Mouse (Mus musculus) stomach, postnatal 0 days (tissue): ENCODE measurements around the gene Tspan14. TPM values are rescaled to one million over a fixed set of nuclear protein-coding genes. Genes with fewer than 3 reads are reported as not detected.

Experiments
- ATAC-seq: fragments of 200-750 bp; cut with Nextera tagmentation; 2 replicates; pipeline ENCODE4 v1.8.0; 2017; ENCODE audit not compliant: low FRiP score, low TSS enrichment
- DNase-seq: peaks from one replicate; pipeline ENCODE4 v3.0.0-alpha.2; 2016; ENCODE audit warnings: low spot score
- H3K27ac ChIP-seq: fragments of 300-500 bp; sonication (generic); replicated peaks from 2 replicates; pipeline ENCODE4 v1.5.1; 2014; ENCODE audit warnings: mild to moderate bottlenecking, control low read depth
- H3K27me3 ChIP-seq: fragments of 300-500 bp; sonication (generic); 2 replicates; pipeline ENCODE4 v1.6.1; 2014; ENCODE audit warnings: low read length; ENCODE audit not compliant: control insufficient read depth, insufficient read depth
- H3K36me3 ChIP-seq: fragments of 300-500 bp; sonication (generic); 2 replicates; pipeline ENCODE4 v1.6.1; 2014; ENCODE audit warnings: low read length, mixed read lengths; ENCODE audit not compliant: control insufficient read depth, insufficient read depth
- H3K4me1 ChIP-seq: fragments of 300-500 bp; sonication (generic); replicated peaks from 2 replicates; pipeline ENCODE4 v1.6.1; 2014; ENCODE audit warnings: antibody characterized with exemption; ENCODE audit not compliant: control insufficient read depth, insufficient read depth
- H3K4me2 ChIP-seq: fragments of 300-500 bp; sonication (generic); replicated peaks from 2 replicates; pipeline ENCODE4 v1.6.1; 2014; ENCODE audit warnings: low read depth, mild to moderate bottlenecking, control low read depth, moderate library complexity
- H3K4me3 ChIP-seq: fragments of 300-500 bp; sonication (generic); 2 replicates; pipeline ENCODE4 v1.5.1; 2014; ENCODE audit warnings: low read depth, low read length, control low read depth
- H3K9ac ChIP-seq: fragments of 300-500 bp; sonication (generic); 2 replicates; pipeline ENCODE4 v1.6.1; 2014; ENCODE audit warnings: mild to moderate bottlenecking, low read length, control low read depth, mixed read lengths
- H3K9me3 ChIP-seq: fragments of 300-500 bp; sonication (generic); 2 replicates; pipeline ENCODE4 v1.6.1; 2016; ENCODE audit warnings: low read length; ENCODE audit not compliant: control insufficient read depth
- CTCF ChIP-seq: IDR thresholded peaks from 2 replicates; pipeline ENCODE4 v1.5.1; 2016; ENCODE audit warnings: antibody characterized with exemption, low read depth, mild to moderate bottlenecking, moderate library complexity
- EP300 ChIP-seq: optimal IDR thresholded peaks from 2 replicates; pipeline ENCODE3; 2016; ENCODE audit warnings: antibody characterized with exemption
- WGBS: fragments of 180-500 bp; shearing (Covaris S2); extraction: QIAGEN DNeasy Blood & Tissue Kit; methylation state at CpG from one replicate; pipeline ENCODE4 v1.1.7; 2014; 5-methylcytosine and 5-hydroxymethylcytosine counted together
- polyA plus RNA-seq: library from polyadenylated mRNA; unstranded; fragments of >200 nt; fragmentation: Nextera tagmentation; extraction: Ambion mirVana; gene quantifications from 2 replicates; pipeline ENCODE4 v1.2.1, GENCODE M21; 2015

The Tspan14 gene
- polyA plus RNA-seq, 1 experiment from 2014 or later = 38.8 TPM

- DNase-seq = peak; percentile 87
Observed at GRCm38 (mm10) chr14:40894576-40895247, 71.9 kb downstream of the Tspan14 start.

GRCm38 (mm10) chr14:40893884-40894283, 72.7 kb downstream of the Tspan14 start:
- Histone ChIP-seq H3K9ac (no peak overlapping the region), H3K4me1 (no peaks in the 10 kb centered on the region), H3K9me3 (no peaks in the 10 kb centered on the region), H3K36me3 (no peaks in the 10 kb centered on the region), H3K4me3 (no peak overlapping the region), H3K4me2 (peak overlapping the region; percentile 42; the same call in 1 of the 2 replicates), H3K27ac (no peak overlapping the region), H3K27me3 (no peaks in the 10 kb centered on the region)
- ATAC-seq (no peak), DNase-seq (no peak)
- no peak for TF ChIP-seq EP300
- 54% methylated on average over 8 of the region's 8 CpGs for WGBS

More at GRCm38 (mm10) chr14:40894576-40895247, 71.9 kb downstream of the Tspan14 start:
- TF ChIP-seq CTCF (peak; percentile 92), EP300 (no peak)
- H3K36me3 ChIP-seq = no peaks in the 10 kb centered on the region
- H3K9me3 ChIP-seq = no peaks in the 10 kb centered on the region
- ATAC-seq = peak; percentile 78; the same call in 1 of the 2 replicates
- WGBS = 5% methylated on average over 23 of the region's 23 CpGs
- H3K9ac ChIP-seq = no peak overlapping the region
- peak overlapping the region; percentile 42 for H3K4me2 ChIP-seq
- no peak overlapping the region for H3K27ac ChIP-seq
- no peaks in the 10 kb centered on the region for H3K27me3 ChIP-seq
- H3K4me3 ChIP-seq = no peak overlapping the region
- H3K4me1 ChIP-seq = no peaks in the 10 kb centered on the region

GRCm38 (mm10) chr14:40893196-40893595, 73.4 kb downstream of the Tspan14 start, which contains the start of gene Sh2d4b:
Gene Sh2d4b, minus strand, starts transcription at chr14:40893266.
- no peak within 1 kb of the TSS for H3K27ac ChIP-seq
- 39% methylated on average over 3 of the region's 3 CpGs for WGBS
- ATAC-seq = no peak
- no peak within 1 kb of the TSS; the same call in 1 of the 2 replicates for H3K4me2 ChIP-seq
- no peaks in the 10 kb centered on the region for H3K9me3 ChIP-seq
- TF ChIP-seq CTCF = no peak
- TF ChIP-seq EP300 = no peak
- H3K27me3 ChIP-seq = no peaks in the 10 kb centered on the region
- no peaks in the 10 kb centered on the region for H3K4me1 ChIP-seq
- H3K4me3 ChIP-seq = no peak within 1 kb of the TSS
- H3K36me3 ChIP-seq = no peaks in the 10 kb centered on the region
- no peak for DNase-seq
- no peak within 1 kb of the TSS for H3K9ac ChIP-seq

- 89% methylated on average over 7 of the region's 7 CpGs for WGBS
- Histone ChIP-seq H3K36me3 (no peaks in the 10 kb centered on the region), H3K9ac (no peak overlapping the region), H3K4me3 (no peak overlapping the region), H3K27ac (no peak overlapping the region), H3K27me3 (no peaks in the 10 kb centered on the region), H3K4me2 (no peak overlapping the region), H3K4me1 (no peaks in the 10 kb centered on the region), H3K9me3 (no peaks in the 10 kb centered on the region)
- no peak for ATAC-seq
- no peak for TF ChIP-seq CTCF
- no peak for TF ChIP-seq EP300
- no peak for DNase-seq
Observed at GRCm38 (mm10) chr14:40892326-40892825, 74.2 kb downstream of the Tspan14 start.

GRCm38 (mm10) chr14:40891506-40891905, 75.1 kb downstream of the Tspan14 start:
- H3K4me3 ChIP-seq = no peak overlapping the region
- no peaks in the 10 kb centered on the region for H3K4me1 ChIP-seq
- H3K36me3 ChIP-seq = no peaks in the 10 kb centered on the region
- no peak for TF ChIP-seq CTCF
- no peak for TF ChIP-seq EP300
- no peak overlapping the region for H3K27ac ChIP-seq
- H3K27me3 ChIP-seq = no peaks in the 10 kb centered on the region
- DNase-seq (no peak), ATAC-seq (no peak)
- no peak overlapping the region for H3K9ac ChIP-seq
- H3K4me2 ChIP-seq = no peak overlapping the region
- no peaks in the 10 kb centered on the region for H3K9me3 ChIP-seq
- 85% methylated on average over 4 of the region's 4 CpGs for WGBS

- Histone ChIP-seq H3K9ac (no peak overlapping the region), H3K4me2 (no peak overlapping the region), H3K9me3 (no peaks in the 10 kb centered on the region), H3K27ac (no peak overlapping the region), H3K36me3 (no peaks in the 10 kb centered on the region), H3K4me1 (no peaks in the 10 kb centered on the region), H3K27me3 (no peaks in the 10 kb centered on the region), H3K4me3 (no peak overlapping the region)
- ATAC-seq (no peak), DNase-seq (no peak)
- 60% methylated on average over 4 of the region's 4 CpGs for WGBS
- TF ChIP-seq EP300 = no peak
- TF ChIP-seq CTCF = no peak
Observed at GRCm38 (mm10) chr14:40889704-40890103, 76.9 kb downstream of the Tspan14 start.
